Mouse (Mus musculus) kidney, embryonic 15.5 days (tissue): ENCODE measurements around the gene Daglb. TPM values are rescaled to one million over a fixed set of nuclear protein-coding genes. Genes with fewer than 3 reads are reported as not detected.

Source experiments
- ATAC-seq: fragments of 200-750 bp; cut with Nextera tagmentation; replicated peaks from 2 replicates; pipeline ENCODE4 v1.8.0; 2017; ENCODE audit warnings: moderate TSS enrichment; ENCODE audit not compliant: low FRiP score
- H3K27ac ChIP-seq: fragments of 300-500 bp; sonication (generic); 2 replicates; pipeline ENCODE4 v1.5.1; 2015; ENCODE audit warnings: mild to moderate bottlenecking, inconsistent platforms
- H3K27me3 ChIP-seq: fragments of 300-500 bp; sonication (generic); 2 replicates; pipeline ENCODE4 v1.6.1; 2015; ENCODE audit warnings: inconsistent platforms
- H3K36me3 ChIP-seq: fragments of 300-500 bp; sonication (generic); 2 replicates; pipeline ENCODE4 v1.6.1; 2015; ENCODE audit warnings: inconsistent platforms
- H3K4me1 ChIP-seq: fragments of 300-500 bp; sonication (generic); 2 replicates; pipeline ENCODE4 v1.6.1; 2015; ENCODE audit warnings: inconsistent platforms
- H3K4me2 ChIP-seq: fragments of 300-500 bp; sonication (generic); 2 replicates; pipeline ENCODE4 v1.6.1; 2015; ENCODE audit warnings: moderate library complexity, mild to moderate bottlenecking, inconsistent platforms
- H3K4me3 ChIP-seq: fragments of 300-500 bp; sonication (generic); replicated peaks from 2 replicates; pipeline ENCODE4 v1.5.1; 2015; ENCODE audit warnings: mild to moderate bottlenecking, inconsistent platforms
- H3K9ac ChIP-seq: fragments of 300-500 bp; sonication (generic); 2 replicates; pipeline ENCODE4 v1.6.1; 2015; ENCODE audit warnings: mild to moderate bottlenecking, inconsistent platforms
- H3K9me3 ChIP-seq: fragments of 300-500 bp; sonication (generic); replicated peaks from 2 replicates; pipeline ENCODE4 v1.6.1; 2016; ENCODE audit warnings: inconsistent platforms
- WGBS: fragments of 180-500 bp; shearing (Covaris S2); methylation state at CpG from one replicate; pipeline ENCODE4 v1.1.7; 2015; ENCODE audit warnings: mixed read lengths; 5-methylcytosine and 5-hydroxymethylcytosine counted together
- polyA plus RNA-seq: library from polyadenylated mRNA; unstranded; fragments of >200 nt; fragmentation: Nextera tagmentation; extraction: Ambion mirVana; gene quantifications from 2 replicates; pipeline ENCODE4 v1.2.1, GENCODE M21; 2015

The Daglb gene
- polyA plus RNA-seq, 1 experiment from 2014 or later = 8.6 TPM

DNA sequence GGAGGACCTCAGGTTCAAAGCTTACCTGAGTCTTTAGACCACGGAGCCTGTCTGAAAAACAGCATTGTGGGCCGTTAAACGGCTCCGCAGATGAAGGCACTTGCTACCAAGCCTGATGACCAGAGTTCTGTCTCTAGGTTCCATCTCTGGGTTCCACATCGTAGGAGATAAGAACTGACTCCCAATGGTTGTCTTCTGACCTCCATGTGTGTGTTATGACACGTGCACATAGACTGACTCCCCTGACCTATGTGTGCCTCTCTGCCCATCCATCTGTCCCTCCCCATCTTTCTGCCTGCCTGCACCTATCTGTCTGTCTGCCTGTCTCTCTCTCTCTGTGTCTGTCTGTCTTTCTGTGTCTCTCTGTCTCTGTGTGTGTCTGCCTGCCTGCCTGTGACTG lies 3.5 kb downstream of the Daglb start:
- Histone ChIP-seq H3K27me3 (peaks cover 6% of the 10 kb centered on the region; the same call in 1 of the 2 replicates), H3K4me1 (peaks cover 16% of the 10 kb centered on the region), H3K27ac (no peak overlapping the region), H3K4me2 (no peak overlapping the region), H3K36me3 (peaks cover 19% of the 10 kb centered on the region), H3K4me3 (no peak overlapping the region), H3K9ac (no peak overlapping the region), H3K9me3 (no peaks in the 10 kb centered on the region)
- WGBS = 90% methylated on average over 6 of the region's 6 CpGs
- no peak for ATAC-seq

GRCm38 (mm10) chr5:143469628-143470027 lies 5.2 kb downstream of the Daglb start:
- Histone ChIP-seq H3K9me3 (no peaks in the 10 kb centered on the region), H3K9ac (no peak overlapping the region), H3K27ac (no peak overlapping the region), H3K4me1 (peaks cover 11% of the 10 kb centered on the region), H3K36me3 (peaks cover 28% of the 10 kb centered on the region), H3K27me3 (no peaks in the 10 kb centered on the region), H3K4me3 (no peak overlapping the region), H3K4me2 (no peak overlapping the region)
- ATAC-seq = no peak
- 94% methylated on average over 8 of the region's 8 CpGs for WGBS

- peaks cover 37% of the 10 kb centered on the region for H3K36me3 ChIP-seq
- no peak overlapping the region for H3K9ac ChIP-seq
- no peaks in the 10 kb centered on the region for H3K27me3 ChIP-seq
- no peak overlapping the region for H3K4me2 ChIP-seq
- H3K4me1 ChIP-seq = 0 out of 2 replicates have a peak, but pooled peaks cover 3% of the 10 kb centered on the region
- H3K27ac ChIP-seq = peak overlapping the region; percentile 48; the same call in 1 of the 2 replicates
- H3K9me3 ChIP-seq = no peaks in the 10 kb centered on the region
- no peak for ATAC-seq
- H3K4me3 ChIP-seq = no peak overlapping the region
- 74% methylated on average over 15 of the region's 15 CpGs for WGBS
Observed at GRCm38 (mm10) chr5:143470421-143471164, 6.2 kb downstream of the Daglb start.

- Histone ChIP-seq H3K4me2 (no peak overlapping the region), H3K4me1 (no peaks in the 10 kb centered on the region), H3K27ac (no peak overlapping the region), H3K27me3 (no peaks in the 10 kb centered on the region), H3K9me3 (no peaks in the 10 kb centered on the region), H3K36me3 (peaks cover 43% of the 10 kb centered on the region), H3K4me3 (no peak overlapping the region), H3K9ac (no peak overlapping the region)
- WGBS = 91% methylated on average over 3 of the region's 3 CpGs
- ATAC-seq = no peak
Observed at GRCm38 (mm10) chr5:143471165-143471546, 6.8 kb downstream of the Daglb start.

DNA sequence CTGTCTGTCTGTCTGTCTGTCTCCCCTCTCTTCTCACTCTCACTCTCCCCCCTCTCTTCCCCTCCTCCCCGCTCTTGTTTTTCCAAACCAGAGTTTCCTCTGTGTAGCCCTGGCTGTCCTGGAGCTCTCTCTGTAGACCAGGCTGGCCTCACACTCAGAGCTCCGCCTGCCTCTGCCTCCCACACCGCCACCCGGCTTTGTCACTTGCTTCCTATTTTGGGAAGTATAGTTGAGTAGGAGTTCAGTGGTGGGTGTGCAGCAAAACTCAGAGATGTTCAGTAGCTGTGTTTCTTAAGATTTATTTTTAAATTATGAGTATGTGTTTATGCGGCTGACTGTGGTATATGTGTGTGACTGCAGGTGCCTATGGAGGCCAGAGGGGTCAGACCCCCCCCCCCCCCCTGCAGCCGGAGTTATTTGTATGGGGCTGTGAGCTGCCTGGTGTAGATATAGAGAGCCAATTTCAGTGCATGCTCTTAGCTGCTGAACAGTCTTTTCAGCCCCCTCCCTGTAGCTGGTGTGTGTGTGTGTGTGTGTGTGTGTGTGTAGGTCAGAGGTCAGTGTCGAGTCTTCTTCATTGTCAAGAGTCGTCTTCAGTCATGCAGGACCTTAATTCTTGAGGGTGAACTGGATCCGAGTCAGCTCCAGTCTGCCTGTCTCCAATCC lies 7.7 kb downstream of the Daglb start:
- Histone ChIP-seq H3K4me3 (no peak overlapping the region), H3K27me3 (no peaks in the 10 kb centered on the region), H3K9ac (no peak overlapping the region), H3K27ac (no peak overlapping the region), H3K4me2 (no peak overlapping the region), H3K36me3 (peaks cover 45% of the 10 kb centered on the region), H3K4me1 (no peaks in the 10 kb centered on the region), H3K9me3 (no peaks in the 10 kb centered on the region)
- ATAC-seq = no peak
- WGBS = 86% methylated on average over 9 of the region's 9 CpGs

DNA sequence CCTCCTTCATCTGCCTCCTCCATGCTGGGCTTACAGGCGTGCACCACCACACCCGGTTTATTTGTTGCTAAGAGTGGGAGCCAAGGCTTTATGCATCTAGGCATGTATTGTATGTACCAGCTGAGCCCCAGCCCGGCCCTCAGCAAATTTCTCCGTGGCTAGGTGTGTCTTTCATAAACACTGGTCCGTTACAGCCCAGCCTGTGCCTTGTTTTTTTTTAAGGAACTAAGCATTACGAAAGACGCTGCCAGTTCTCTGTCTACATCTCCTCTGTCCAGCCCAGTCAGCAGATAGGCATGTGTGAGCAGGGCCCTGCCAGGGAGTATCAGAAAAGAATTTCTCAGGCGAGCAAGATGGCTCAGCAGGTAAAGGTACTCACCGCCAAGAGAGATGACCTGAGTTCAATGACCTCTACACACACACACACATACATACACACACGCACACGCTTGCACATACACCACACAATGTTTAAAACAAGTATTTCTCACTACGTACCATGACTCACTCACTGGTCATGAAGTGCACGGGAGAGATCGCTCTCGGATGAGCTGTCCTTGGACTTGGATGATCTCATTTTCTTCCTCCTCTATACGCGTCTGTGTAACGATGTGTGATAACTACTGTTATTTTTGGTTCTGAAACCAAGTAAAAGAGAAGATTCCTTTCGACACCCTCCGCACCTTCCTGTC lies 10.9 kb downstream of the Daglb start:
- Histone ChIP-seq H3K27me3 (no peaks in the 10 kb centered on the region), H3K4me1 (no peaks in the 10 kb centered on the region), H3K4me2 (no peak overlapping the region), H3K4me3 (no peak overlapping the region), H3K9me3 (no peaks in the 10 kb centered on the region), H3K27ac (no peak overlapping the region), H3K36me3 (peaks cover 37% of the 10 kb centered on the region), H3K9ac (no peak overlapping the region)
- WGBS = 87% methylated on average over 20 of the region's 20 CpGs
- ATAC-seq = no peak

GRCm38 (mm10) chr5:143476013-143476412 lies 11.6 kb downstream of the Daglb start:
- Histone ChIP-seq H3K4me2 (no peak overlapping the region), H3K9me3 (no peaks in the 10 kb centered on the region), H3K4me1 (no peaks in the 10 kb centered on the region), H3K9ac (no peak overlapping the region), H3K4me3 (no peak overlapping the region), H3K27me3 (no peaks in the 10 kb centered on the region), H3K36me3 (peaks cover 37% of the 10 kb centered on the region), H3K27ac (no peak overlapping the region)
- WGBS = 95% methylated on average over 6 of the region's 6 CpGs
- no peak for ATAC-seq

GRCm38 (mm10) chr5:143477901-143478300 lies 13.5 kb downstream of the Daglb start:
- peaks cover 46% of the 10 kb centered on the region for H3K36me3 ChIP-seq

GRCm38 (mm10) chr5:143484955-143485354 lies 20.6 kb downstream of the Daglb start:
- 88% methylated on average over 5 of the region's 5 CpGs for WGBS
- Histone ChIP-seq H3K4me2 (no peak overlapping the region), H3K9me3 (no peaks in the 10 kb centered on the region), H3K27ac (no peak overlapping the region), H3K4me3 (no peak overlapping the region), H3K4me1 (no peaks in the 10 kb centered on the region), H3K27me3 (no peaks in the 10 kb centered on the region), H3K9ac (no peak overlapping the region), H3K36me3 (peaks cover 37% of the 10 kb centered on the region)
- no peak for ATAC-seq

More at GRCm38 (mm10) chr5:143477901-143478300, 13.5 kb downstream of the Daglb start:
- no peak overlapping the region for H3K4me2 ChIP-seq
- H3K27ac ChIP-seq = no peak overlapping the region
- no peaks in the 10 kb centered on the region for H3K27me3 ChIP-seq
- H3K4me1 ChIP-seq = no peaks in the 10 kb centered on the region
- no peak overlapping the region for H3K4me3 ChIP-seq
- no peak overlapping the region for H3K9ac ChIP-seq
- H3K9me3 ChIP-seq = no peaks in the 10 kb centered on the region
- ATAC-seq = no peak
- 75% methylated on average over 3 of the region's 3 CpGs for WGBS

DNA sequence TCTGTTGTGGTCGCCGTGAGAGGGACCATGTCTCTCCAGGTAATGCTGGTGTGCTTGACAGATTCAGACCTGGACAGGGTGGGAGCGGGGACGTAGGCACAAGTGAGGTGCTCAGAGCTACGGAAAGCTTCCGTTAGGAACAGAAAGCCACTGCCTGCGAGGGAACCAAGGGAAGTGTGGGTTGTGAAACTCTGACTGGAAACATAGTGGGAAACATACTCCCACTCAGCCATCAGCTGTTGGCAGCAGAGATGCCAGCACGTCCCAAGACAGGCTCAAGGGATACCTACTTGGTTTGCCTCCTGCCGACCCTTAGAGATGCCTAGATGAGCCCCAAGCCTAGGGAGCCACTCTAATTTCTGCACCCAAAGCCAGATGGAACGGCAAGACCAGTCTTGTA lies 22.8 kb downstream of the Daglb start:
- 88% methylated on average over 10 of the region's 10 CpGs for WGBS
- Histone ChIP-seq H3K9ac (no peak overlapping the region), H3K36me3 (peaks cover 37% of the 10 kb centered on the region), H3K4me1 (no peaks in the 10 kb centered on the region), H3K27ac (no peak overlapping the region), H3K4me3 (no peak overlapping the region), H3K27me3 (no peaks in the 10 kb centered on the region), H3K4me2 (no peak overlapping the region), H3K9me3 (no peaks in the 10 kb centered on the region)
- ATAC-seq = no peak

- H3K9ac ChIP-seq = no peak overlapping the region
- H3K4me1 ChIP-seq = no peaks in the 10 kb centered on the region
- H3K4me3 ChIP-seq = no peak overlapping the region
- no peaks in the 10 kb centered on the region for H3K9me3 ChIP-seq
- ATAC-seq = no peak
- H3K27ac ChIP-seq = no peak overlapping the region
- peaks cover 30% of the 10 kb centered on the region for H3K36me3 ChIP-seq
- no peak overlapping the region for H3K4me2 ChIP-seq
- H3K27me3 ChIP-seq = no peaks in the 10 kb centered on the region
- WGBS = 87% methylated on average over 5 of the region's 5 CpGs
Observed at GRCm38 (mm10) chr5:143487998-143488397, 23.6 kb downstream of the Daglb start.

- no peak for ATAC-seq
- 70% methylated on average over 14 of the region's 14 CpGs for WGBS
- no peak overlapping the region for H3K9ac ChIP-seq
- no peaks in the 10 kb centered on the region for H3K9me3 ChIP-seq
- peaks cover 27% of the 10 kb centered on the region for H3K36me3 ChIP-seq
- no peak overlapping the region for H3K4me3 ChIP-seq
- H3K4me2 ChIP-seq = no peak overlapping the region
- H3K27ac ChIP-seq = no peak overlapping the region
- no peaks in the 10 kb centered on the region for H3K4me1 ChIP-seq
- H3K27me3 ChIP-seq = no peaks in the 10 kb centered on the region
Observed at GRCm38 (mm10) chr5:143489749-143490342, 25.5 kb downstream of the Daglb start.
